Mouse (Mus musculus): ENCODE measurements around the gene Cd70. TPM values are rescaled to one million over a fixed set of nuclear protein-coding genes. Genes with fewer than 3 reads are reported as not detected.

The Cd70 gene
- polyA plus RNA-seq, 1 experiment from 2014 or later = not detected

Other genes with a start within 250 kb of the Cd70 start
- gene Mllt1, start 214.4 kb downstream of the Cd70 start, polyA plus RNA-seq (2015; fragmentation: Nextera tagmentation; extraction: Ambion mirVana) = 53.9 and 56.9 TPM in 2 replicates
- 10.2 and 10.4 TPM in 2 replicates for gene Acer1, start 167.7 kb downstream of the Cd70 start, polyA plus RNA-seq (2015; fragmentation: Nextera tagmentation; extraction: Ambion mirVana)
- gene Clpp, start 159.5 kb downstream of the Cd70 start, polyA plus RNA-seq (2015; fragmentation: Nextera tagmentation; extraction: Ambion mirVana) = 136 and 139 TPM in 2 replicates
- 34.9 and 42.3 TPM in 2 replicates for gene Alkbh7, start 152.4 kb downstream of the Cd70 start, polyA plus RNA-seq (2015; fragmentation: Nextera tagmentation; extraction: Ambion mirVana)
- not detected in 2 replicates for gene Pspn, start 149.8 kb downstream of the Cd70 start, polyA plus RNA-seq (2015; fragmentation: Nextera tagmentation; extraction: Ambion mirVana)
- gene Gtf2f1, start 138.5 kb downstream of the Cd70 start, polyA plus RNA-seq (2015; fragmentation: Nextera tagmentation; extraction: Ambion mirVana) = 64.3 and 68.2 TPM in 2 replicates
- 0.56 and 0.60 TPM in 2 replicates for gene Gm17949, start 138.3 kb downstream of the Cd70 start, polyA plus RNA-seq (2015; fragmentation: Nextera tagmentation; extraction: Ambion mirVana)
- 40.7 and 41.4 TPM in 2 replicates for gene Khsrp, start 118.3 kb downstream of the Cd70 start, polyA plus RNA-seq (2015; fragmentation: Nextera tagmentation; extraction: Ambion mirVana)
- gene Slc25a41, start 108.1 kb downstream of the Cd70 start, polyA plus RNA-seq (2015; fragmentation: Nextera tagmentation; extraction: Ambion mirVana) = not detected in 2 replicates
- 13.0 and 14.6 TPM in 2 replicates for gene Crb3, start 90.7 kb downstream of the Cd70 start, polyA plus RNA-seq (2015; fragmentation: Nextera tagmentation; extraction: Ambion mirVana)
- gene Slc25a23, start 89.9 kb downstream of the Cd70 start, polyA plus RNA-seq (2015; fragmentation: Nextera tagmentation; extraction: Ambion mirVana) = 6.7 and 8.2 TPM in 2 replicates
- 2.6 and 4.9 TPM in 2 replicates for gene Dennd1c, start 71.3 kb downstream of the Cd70 start, polyA plus RNA-seq (2015; fragmentation: Nextera tagmentation; extraction: Ambion mirVana)
- gene Tubb4a, start 62.0 kb downstream of the Cd70 start, polyA plus RNA-seq (2015; fragmentation: Nextera tagmentation; extraction: Ambion mirVana) = 6.7 and 9.7 TPM in 2 replicates
- 5.8 and 6.0 TPM in 2 replicates for gene Tnfsf9, start 44.5 kb downstream of the Cd70 start, polyA plus RNA-seq (2015; fragmentation: Nextera tagmentation; extraction: Ambion mirVana)
- gene Tnfsf14, start 44.4 kb upstream of the Cd70 start, polyA plus RNA-seq (2015; fragmentation: Nextera tagmentation; extraction: Ambion mirVana) = 0.28 TPM in 1 of 2 replicates, not detected in the other
- 1.0 and 1.8 TPM in 2 replicates for gene C3, start 78.4 kb upstream of the Cd70 start, polyA plus RNA-seq (2015; fragmentation: Nextera tagmentation; extraction: Ambion mirVana)
- gene Gpr108, start 98.7 kb upstream of the Cd70 start, polyA plus RNA-seq (2015; fragmentation: Nextera tagmentation; extraction: Ambion mirVana) = 39.4 and 41.7 TPM in 2 replicates
- 36.8 and 41.7 TPM in 2 replicates for gene Trip10, start 99.7 kb upstream of the Cd70 start, polyA plus RNA-seq (2015; fragmentation: Nextera tagmentation; extraction: Ambion mirVana)
- gene Vav1, start 129.3 kb upstream of the Cd70 start, polyA plus RNA-seq (2015; fragmentation: Nextera tagmentation; extraction: Ambion mirVana) = 4.3 and 4.4 TPM in 2 replicates
- gene Adgre1, start 208.9 kb upstream of the Cd70 start, polyA plus RNA-seq (2015; fragmentation: Nextera tagmentation; extraction: Ambion mirVana) = 8.4 and 10.1 TPM in 2 replicates

Measured in embryonic facial prominence, embryonic 15.5 days (tissue).